Mouse (Mus musculus) kidney, embryonic 14.5 days (tissue): ENCODE measurements around the gene Gpalpp1. TPM values are rescaled to one million over a fixed set of nuclear protein-coding genes. Genes with fewer than 3 reads are reported as not detected.

Experiments
- ATAC-seq: fragments of 200-750 bp; cut with Nextera tagmentation; 2 replicates; pipeline ENCODE4 v1.8.0; 2017; ENCODE audit warnings: moderate number of reproducible peaks, mild to moderate bottlenecking, moderate TSS enrichment, moderate library complexity; ENCODE audit not compliant: low FRiP score, low TSS enrichment
- H3K27ac ChIP-seq: fragments of 300-500 bp; sonication (generic); 2 replicates; pipeline ENCODE4 v1.5.1; 2014; ENCODE audit warnings: low read depth, mild to moderate bottlenecking, low read length, moderate library complexity, mixed read lengths
- H3K27me3 ChIP-seq: fragments of 300-500 bp; sonication (generic); 2 replicates; pipeline ENCODE4 v1.6.1; 2014; ENCODE audit warnings: mild to moderate bottlenecking, low read length; ENCODE audit not compliant: control insufficient read depth, insufficient read depth
- H3K36me3 ChIP-seq: fragments of 300-500 bp; sonication (generic); 2 replicates; pipeline ENCODE4 v1.6.1; 2014; ENCODE audit warnings: low read length, mixed read lengths; ENCODE audit not compliant: control insufficient read depth, insufficient read depth
- H3K4me1 ChIP-seq: fragments of 300-500 bp; sonication (generic); 2 replicates; pipeline ENCODE4 v1.6.1; 2014; ENCODE audit warnings: low read length, mixed read lengths; ENCODE audit not compliant: control insufficient read depth, insufficient read depth
- H3K4me2 ChIP-seq: fragments of 300-500 bp; sonication (generic); replicated peaks from 2 replicates; pipeline ENCODE4 v1.6.1; 2014; ENCODE audit warnings: low read depth, mild to moderate bottlenecking, low read length
- H3K4me3 ChIP-seq: fragments of 300-500 bp; sonication (generic); 2 replicates; pipeline ENCODE4 v1.5.1; 2014; ENCODE audit warnings: mild to moderate bottlenecking, low read length
- H3K9ac ChIP-seq: fragments of 300-500 bp; sonication (generic); 2 replicates; pipeline ENCODE4 v1.6.1; 2014; ENCODE audit warnings: low read depth, mild to moderate bottlenecking, low read length, moderate library complexity
- H3K9me3 ChIP-seq: fragments of 300-500 bp; sonication (generic); 2 replicates; pipeline ENCODE4 v1.6.1; 2016; ENCODE audit warnings: low read length; ENCODE audit not compliant: control insufficient read depth
- WGBS: fragments of 180-500 bp; shearing (Covaris S2); extraction: QIAGEN DNeasy Blood & Tissue Kit; methylation state at CpG from one replicate; pipeline ENCODE4 v1.1.7; 2014; 5-methylcytosine and 5-hydroxymethylcytosine counted together
- polyA plus RNA-seq: library from polyadenylated mRNA; unstranded; fragments of >200 nt; fragmentation: Nextera tagmentation; extraction: Ambion mirVana; gene quantifications from 2 replicates; pipeline ENCODE4 v1.2.1, GENCODE M21; 2014

Gene Gpalpp1
- polyA plus RNA-seq, 1 experiment from 2014 or later: 13.3 TPM

DNA sequence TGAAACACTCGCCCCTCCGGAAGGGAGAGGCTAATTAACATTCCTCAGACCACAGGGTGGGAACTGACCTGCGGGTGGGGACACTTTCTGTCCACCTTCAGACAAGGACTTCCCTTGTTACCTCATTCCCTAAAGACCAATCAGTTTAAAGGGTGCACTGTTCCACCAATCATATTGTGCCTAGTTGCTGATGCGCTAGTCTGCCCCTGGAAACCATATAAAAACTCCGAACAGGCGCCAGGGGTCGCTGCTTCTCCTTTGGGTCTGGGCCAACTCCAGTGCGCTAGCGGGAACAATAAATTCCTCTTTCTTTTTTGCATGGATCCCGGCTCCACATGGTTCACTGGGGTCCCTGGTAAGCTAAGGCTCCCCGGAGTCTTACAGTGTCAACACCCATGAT lies 29.1 kb downstream of the Gpalpp1 start:
- ATAC-seq: no peak
- H3K4me3 ChIP-seq: no peak overlapping the region
- WGBS: 70% methylated on average over 11 of the region's 11 CpGs
- H3K27me3 ChIP-seq: no peaks in the 10 kb centered on the region
- H3K4me1 ChIP-seq: no peaks in the 10 kb centered on the region
- H3K9me3 ChIP-seq: no peaks in the 10 kb centered on the region
- no peak overlapping the region for H3K4me2 ChIP-seq
- H3K36me3 ChIP-seq: no peaks in the 10 kb centered on the region
- no peak overlapping the region for H3K9ac ChIP-seq
- H3K27ac ChIP-seq: no peak overlapping the region

- Histone ChIP-seq H3K27me3 (no peaks in the 10 kb centered on the region), H3K9me3 (no peaks in the 10 kb centered on the region), H3K4me1 (no peaks in the 10 kb centered on the region), H3K36me3 (no peaks in the 10 kb centered on the region), H3K4me3 (no peak overlapping the region), H3K27ac (no peak overlapping the region), H3K9ac (no peak overlapping the region), H3K4me2 (no peak overlapping the region)
- ATAC-seq: peak; percentile 39; the same call in 1 of the 2 replicates
- 49% methylated on average over 9 of the region's 9 CpGs for WGBS
These were observed 33.5 kb downstream of the Gpalpp1 start for GRCm38 (mm10) chr14:76077088-76077491.

GRCm38 (mm10) chr14:76076602-76077001 lies 34.0 kb downstream of the Gpalpp1 start:
- no peaks in the 10 kb centered on the region for H3K9me3 ChIP-seq
- WGBS: 62% methylated on average over 4 of the region's 4 CpGs

GRCm38 (mm10) chr14:76075721-76076120 lies 34.8 kb downstream of the Gpalpp1 start:
- WGBS: 67% methylated on average over 4 of the region's 4 CpGs
- no peak overlapping the region for H3K4me3 ChIP-seq

More at GRCm38 (mm10) chr14:76076602-76077001, 34.0 kb downstream of the Gpalpp1 start:
- Histone ChIP-seq H3K27me3 (no peaks in the 10 kb centered on the region), H3K36me3 (no peaks in the 10 kb centered on the region), H3K4me3 (no peak overlapping the region), H3K27ac (no peak overlapping the region), H3K4me2 (no peak overlapping the region), H3K9ac (no peak overlapping the region), H3K4me1 (no peaks in the 10 kb centered on the region)
- 0 out of 2 replicates have a peak, but pooled peaks have one; percentile 46 for ATAC-seq

DNA sequence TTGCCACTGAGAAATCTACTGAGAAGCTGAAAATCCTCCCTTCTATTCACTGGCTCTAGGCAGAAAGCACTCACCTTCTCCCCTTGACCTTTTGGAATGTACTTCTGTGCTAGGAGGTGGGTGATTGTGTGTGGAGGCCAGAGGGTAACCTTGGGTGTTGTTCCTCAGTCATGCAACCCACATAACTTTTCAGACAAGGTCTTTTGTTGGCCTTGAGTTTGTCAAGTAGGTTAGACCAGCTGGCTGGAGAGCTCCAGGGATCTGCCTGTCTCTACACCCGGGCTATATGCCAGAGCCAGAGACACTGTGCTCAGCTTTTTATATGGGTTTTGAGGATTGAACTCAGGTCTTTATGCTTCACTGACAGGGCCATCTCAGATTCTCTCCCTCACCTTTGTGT lies 36.4 kb downstream of the Gpalpp1 start:
- Histone ChIP-seq H3K27ac (no peak overlapping the region), H3K4me2 (no peak overlapping the region)

More at GRCm38 (mm10) chr14:76075721-76076120, 34.8 kb downstream of the Gpalpp1 start:
- Histone ChIP-seq H3K27ac (no peak overlapping the region), H3K9me3 (no peaks in the 10 kb centered on the region), H3K27me3 (no peaks in the 10 kb centered on the region), H3K36me3 (no peaks in the 10 kb centered on the region), H3K9ac (no peak overlapping the region), H3K4me2 (no peak overlapping the region), H3K4me1 (no peaks in the 10 kb centered on the region)
- ATAC-seq: no peak

GRCm38 (mm10) chr14:76072626-76073025 lies 37.9 kb downstream of the Gpalpp1 start:
- H3K9me3 ChIP-seq: no peaks in the 10 kb centered on the region
- H3K36me3 ChIP-seq: no peaks in the 10 kb centered on the region
- H3K4me1 ChIP-seq: no peaks in the 10 kb centered on the region
- ATAC-seq: no peak
- no peak overlapping the region for H3K27ac ChIP-seq
- no peaks in the 10 kb centered on the region for H3K27me3 ChIP-seq
- H3K9ac ChIP-seq: no peak overlapping the region
- H3K4me3 ChIP-seq: no peak overlapping the region
- WGBS: 75% methylated on average over 2 of the region's 2 CpGs
- no peak overlapping the region for H3K4me2 ChIP-seq

More for the DNA sequence above, 36.4 kb downstream of the Gpalpp1 start:
- Histone ChIP-seq H3K4me1 (no peaks in the 10 kb centered on the region), H3K4me3 (no peak overlapping the region), H3K36me3 (no peaks in the 10 kb centered on the region), H3K9ac (no peak overlapping the region), H3K9me3 (no peaks in the 10 kb centered on the region), H3K27me3 (no peaks in the 10 kb centered on the region)
- ATAC-seq: no peak
- WGBS: 90% methylated on average over 1 of the region's 1 CpGs

DNA sequence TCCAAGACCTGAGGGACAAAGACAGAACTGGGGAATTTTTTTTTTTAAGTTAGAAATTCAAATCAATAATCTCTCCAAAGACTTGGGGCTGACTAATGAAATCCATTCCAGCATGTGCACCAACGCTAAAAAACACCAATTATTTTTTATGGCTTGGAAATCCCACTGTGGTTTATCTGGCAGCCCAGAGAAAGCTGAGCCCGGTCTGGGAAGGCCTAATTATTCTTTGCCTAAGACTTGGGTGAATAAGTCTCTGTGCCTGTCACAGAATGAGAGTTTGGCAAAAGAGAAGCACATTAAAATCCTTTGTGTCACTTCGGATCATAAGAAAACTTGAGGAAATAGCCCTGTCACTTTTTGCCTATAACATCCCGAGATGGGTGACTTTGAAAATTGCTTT lies 41.3 kb downstream of the Gpalpp1 start:
- no peaks in the 10 kb centered on the region for H3K27me3 ChIP-seq
- H3K9me3 ChIP-seq: no peaks in the 10 kb centered on the region
- no peaks in the 10 kb centered on the region for H3K36me3 ChIP-seq
- 68% methylated on average over 4 of the region's 4 CpGs for WGBS
- H3K9ac ChIP-seq: no peak overlapping the region
- H3K27ac ChIP-seq: no peak overlapping the region
- no peak overlapping the region for H3K4me3 ChIP-seq
- no peak for ATAC-seq
- H3K4me2 ChIP-seq: no peak overlapping the region
- H3K4me1 ChIP-seq: no peaks in the 10 kb centered on the region

DNA sequence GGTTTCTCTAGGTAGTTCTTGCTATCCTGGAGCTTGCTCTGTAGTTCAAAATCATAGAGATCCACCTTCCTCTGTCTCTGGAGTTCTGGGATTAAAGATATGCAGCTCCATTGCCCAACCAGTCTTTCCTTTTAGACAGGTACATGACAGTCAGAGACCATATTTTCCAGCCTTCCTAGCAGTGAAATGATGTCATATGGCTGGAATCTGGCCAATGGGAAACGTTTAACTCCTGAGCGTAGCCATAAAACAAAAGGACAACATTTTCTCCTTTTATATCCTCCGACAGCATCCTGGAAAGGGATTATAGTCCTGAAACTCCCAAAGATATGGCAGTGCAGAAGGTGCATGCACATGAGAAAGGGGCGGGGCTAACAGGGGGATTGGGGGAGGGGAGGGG lies 42.3 kb downstream of the Gpalpp1 start:
- no peak overlapping the region for H3K4me3 ChIP-seq
- no peaks in the 10 kb centered on the region for H3K9me3 ChIP-seq
- H3K4me1 ChIP-seq: no peaks in the 10 kb centered on the region
- WGBS: 68% methylated on average over 4 of the region's 4 CpGs
- H3K36me3 ChIP-seq: no peaks in the 10 kb centered on the region
- no peak overlapping the region for H3K4me2 ChIP-seq
- no peaks in the 10 kb centered on the region for H3K27me3 ChIP-seq
- H3K9ac ChIP-seq: no peak overlapping the region
- H3K27ac ChIP-seq: no peak overlapping the region
- no peak for ATAC-seq

DNA sequence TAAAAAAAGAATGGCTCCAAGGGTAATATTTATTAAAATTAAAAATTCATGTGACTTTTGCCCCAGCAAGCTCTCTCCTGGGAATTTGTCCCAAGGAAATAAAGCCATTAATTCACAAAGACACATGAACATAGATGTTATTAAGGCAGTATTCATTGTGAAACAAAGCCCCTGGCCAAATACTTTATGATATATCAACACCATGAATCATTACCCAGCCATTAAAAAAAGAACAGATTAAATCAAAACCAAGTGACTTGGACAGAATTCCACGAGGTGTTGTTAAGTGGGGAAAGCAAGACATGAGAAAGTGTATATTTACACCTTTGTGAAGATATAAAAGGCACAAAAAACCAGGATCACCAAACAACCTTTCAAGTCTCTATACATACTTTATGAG lies 43.3 kb downstream of the Gpalpp1 start:
- Histone ChIP-seq H3K27me3 (no peaks in the 10 kb centered on the region), H3K27ac (no peak overlapping the region), H3K36me3 (no peaks in the 10 kb centered on the region), H3K4me1 (no peaks in the 10 kb centered on the region), H3K4me3 (no peak overlapping the region), H3K9me3 (no peaks in the 10 kb centered on the region), H3K9ac (no peak overlapping the region), H3K4me2 (no peak overlapping the region)
- ATAC-seq: no peak
- WGBS: 39% methylated on average over 1 of the region's 1 CpGs
